Mouse (Mus musculus): ENCODE results near the gene Slc22a18. TPM values are rescaled to one million over a fixed set of nuclear protein-coding genes. Genes with fewer than 3 reads are reported as not detected.

The Slc22a18 gene
- total RNA-seq (2023) = not detected in 4 replicates

DNA sequence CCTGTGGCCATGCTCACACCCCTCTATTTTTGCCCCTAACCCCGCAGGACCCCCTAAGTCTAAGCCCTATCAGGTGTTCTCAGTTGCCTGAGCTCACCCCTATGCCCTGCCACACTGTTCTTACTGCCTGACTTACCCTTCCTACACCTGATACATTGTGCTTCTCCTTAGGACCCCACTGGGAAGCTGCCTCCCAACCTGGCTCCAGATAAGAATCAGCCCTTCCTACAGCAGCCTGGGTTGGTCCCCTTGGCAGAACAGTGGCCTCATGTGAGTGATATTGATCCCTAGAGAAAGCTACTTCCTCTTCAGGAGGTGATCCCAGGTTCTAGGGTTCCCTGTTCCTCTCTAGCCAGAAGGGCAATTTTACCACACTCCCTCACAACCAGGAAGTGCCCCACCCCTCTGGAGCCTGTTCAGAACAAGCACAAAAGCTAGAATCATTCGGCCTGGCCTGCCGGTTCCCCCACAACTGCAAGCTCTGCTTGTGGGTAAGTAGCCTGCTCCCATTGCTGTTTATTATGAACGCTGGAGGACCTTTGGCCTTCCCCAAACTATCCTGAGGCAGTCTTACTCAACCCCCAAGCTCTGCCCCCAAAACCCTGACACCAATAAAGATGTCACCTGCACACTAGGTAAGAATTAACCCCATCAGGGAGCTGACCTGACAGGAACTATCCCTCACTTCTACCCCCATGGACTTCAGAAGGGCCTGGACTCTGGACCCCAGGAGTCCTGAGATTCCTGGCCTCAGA lies at the start of gene Slc22a18:
Gene Slc22a18 (plus strand): TSS at position 390 of the 755 bp plus-strand sequence.

DNA sequence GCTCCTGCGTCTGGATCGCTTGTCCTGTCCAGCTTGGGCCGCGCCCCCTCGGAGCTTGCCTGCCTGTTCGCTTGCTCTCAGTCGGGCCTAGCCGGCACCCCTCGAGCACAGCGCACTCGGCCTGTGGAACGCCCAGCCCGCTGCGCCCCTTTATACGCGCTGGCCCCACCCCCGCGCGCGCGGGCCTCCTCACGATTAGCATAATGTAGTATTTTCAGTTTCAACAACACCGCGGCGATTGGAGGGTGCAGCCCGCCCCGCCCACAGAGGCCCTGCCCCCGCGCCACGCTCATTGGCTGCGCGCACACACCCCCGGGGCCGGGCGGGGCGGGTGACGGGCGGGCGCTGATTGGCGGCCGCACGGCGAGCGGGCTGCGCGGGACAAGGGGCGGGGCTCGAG lies 12.7 kb upstream of the Slc22a18 start, which contains the start of gene Cdkn1c:
Gene Cdkn1c (minus strand): TSS at position 177 of the 400 bp plus-strand sequence.

DNA sequence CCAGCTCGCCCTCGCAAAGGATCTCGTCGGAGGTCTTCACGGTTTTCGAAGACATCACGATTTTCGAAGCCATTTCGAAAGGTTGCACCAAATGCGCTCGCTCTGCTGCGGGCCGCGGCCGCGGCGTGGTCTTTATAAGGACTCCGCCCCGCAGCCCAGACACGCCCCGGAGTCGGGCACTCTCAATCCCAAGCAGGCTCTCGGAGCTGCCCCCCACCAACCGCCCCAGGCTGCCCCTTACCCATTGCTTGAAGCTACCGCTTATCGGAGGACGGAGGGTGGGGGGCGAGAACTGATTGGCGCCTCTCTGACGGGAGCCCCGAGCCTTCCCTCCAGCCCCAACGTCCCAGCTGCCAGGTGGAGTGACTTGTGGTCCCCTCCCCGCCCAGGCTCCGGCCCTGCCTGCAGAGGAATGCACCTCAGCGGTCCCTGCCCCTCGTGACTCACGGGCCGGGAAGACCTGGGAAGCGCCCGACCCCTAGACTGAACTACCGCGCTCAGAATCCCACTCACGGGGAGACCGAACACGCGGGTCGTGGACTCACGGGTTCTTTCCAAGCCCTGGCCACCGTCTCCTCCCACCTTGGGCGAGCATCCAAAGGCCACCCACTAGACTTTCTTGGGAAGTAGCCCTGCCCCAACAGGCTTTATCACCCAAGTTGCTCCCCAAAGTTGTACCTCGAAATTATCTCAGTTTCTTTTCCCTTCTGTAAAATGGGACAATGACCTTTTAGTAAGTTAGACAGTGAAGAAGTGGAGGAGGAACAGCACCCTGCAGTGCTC lies 29.1 kb downstream of the Slc22a18 start, which contains the start of gene Phlda2:
Gene Phlda2 (minus strand): TSS at position 733 of the 783 bp plus-strand sequence.

Other genes with a start within 250 kb of the Slc22a18 start
- gene Cdkn1c, start 12.7 kb upstream of the Slc22a18 start, total RNA-seq (2023) = 0.89 to 1.7 TPM (median 1.2 TPM) in 4 replicates
- gene Phlda2, start 29.4 kb downstream of the Slc22a18 start, total RNA-seq (2023) = not detected in 4 replicates
- 142 to 164 TPM (median 150 TPM) in 4 replicates for gene Nap1l4, start 75.4 kb downstream of the Slc22a18 start, total RNA-seq (2023)
- 56.7 to 59.4 TPM (median 57.8 TPM) in 4 replicates for gene Cars, start 126.4 kb downstream of the Slc22a18 start, total RNA-seq (2023)
- gene Tnfrsf26, start 155.0 kb downstream of the Slc22a18 start, total RNA-seq (2023) = 6.8 to 8.3 TPM (median 7.0 TPM) in 4 replicates
- 4.8 to 5.8 TPM (median 5.1 TPM) in 4 replicates for gene Tnfrsf22, start 175.9 kb downstream of the Slc22a18 start, total RNA-seq (2023)
- gene Tnfrsf23, start 212.1 kb downstream of the Slc22a18 start, total RNA-seq (2023) = 0.82 to 1.6 TPM (median 1.1 TPM) in 4 replicates

Data from B cell, adult 62 days (primary cell).